Mouse (Mus musculus): ENCODE measurements around the gene Gm13279.
"Not testable (repeated sequence)": the region's sequence is repeated elsewhere in the genome, so short reads cannot be mapped to it uniquely, and the experiment has no call there.

The Gm13279 gene

GRCm38 (mm10) chr4:88797097-88797496 is at the start of gene Gm13279:
TSS of gene Gm13279 (plus strand) at chr4:88797397.
- DNase-seq (ENCODE audit: low read depth, low spot score) = not testable (repeated sequence)

DNA sequence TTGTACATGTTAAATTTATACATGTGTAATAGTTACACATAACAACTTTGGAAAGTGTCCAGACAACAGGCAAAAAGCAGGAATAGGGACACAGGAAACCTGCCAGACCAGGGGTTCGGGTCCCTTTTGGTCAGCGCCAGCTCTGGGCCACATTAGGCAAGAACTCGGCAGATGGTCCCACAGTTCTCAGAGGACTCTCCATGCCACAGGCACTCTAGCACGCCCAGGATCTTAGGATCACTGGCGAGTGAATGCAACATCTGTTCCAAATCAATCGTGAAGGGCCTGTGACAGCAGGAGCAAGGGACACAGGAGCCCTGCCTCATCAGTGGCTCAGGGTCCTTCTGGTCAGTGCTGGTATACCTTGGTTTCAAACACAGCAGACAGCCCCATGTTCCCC is 47.3 kb upstream of the Gm13279 start:
- no peak for DNase-seq (ENCODE audit: low read depth, low spot score)

DNA sequence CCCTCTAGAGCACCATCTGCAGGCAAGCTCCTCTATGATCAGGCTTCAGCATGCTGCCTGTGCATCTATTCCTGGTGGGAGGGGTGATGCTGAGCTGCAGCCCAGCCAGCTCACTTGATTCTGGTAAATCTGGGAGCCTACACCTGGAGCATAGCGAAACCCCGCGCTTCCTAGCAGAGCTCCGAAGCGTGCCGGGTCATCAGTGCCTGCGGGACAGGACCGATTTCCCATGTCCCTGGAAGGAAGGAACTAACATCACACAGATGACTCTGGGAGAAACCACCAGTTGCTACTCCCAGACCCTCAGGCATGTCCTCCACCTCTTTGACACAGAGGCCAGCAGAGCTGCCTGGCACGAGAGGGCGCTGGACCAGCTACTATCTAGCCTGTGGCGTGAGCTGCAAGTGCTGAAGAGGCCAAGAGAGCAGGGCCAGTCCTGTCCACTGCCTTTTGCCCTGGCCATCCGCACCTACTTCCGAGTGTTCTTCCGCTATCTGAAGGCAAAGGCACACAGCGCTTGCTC is 42.3 kb upstream of the Gm13279 start, which contains the start of gene Gm13271:
TSS of gene Gm13271 (plus strand) at position 51 of the 523 bp plus-strand sequence.
- not testable (repeated sequence) for DNase-seq (ENCODE audit: low read depth, low spot score)

- not testable (repeated sequence) for DNase-seq (ENCODE audit: low read depth, low spot score)
These were observed 40.4 kb upstream of the Gm13279 start for GRCm38 (mm10) chr4:88756581-88757513.

GRCm38 (mm10) chr4:88757628-88758031 is 39.6 kb upstream of the Gm13279 start:
- peak; percentile 70 for DNase-seq (ENCODE audit: low read depth, low spot score)

DNA sequence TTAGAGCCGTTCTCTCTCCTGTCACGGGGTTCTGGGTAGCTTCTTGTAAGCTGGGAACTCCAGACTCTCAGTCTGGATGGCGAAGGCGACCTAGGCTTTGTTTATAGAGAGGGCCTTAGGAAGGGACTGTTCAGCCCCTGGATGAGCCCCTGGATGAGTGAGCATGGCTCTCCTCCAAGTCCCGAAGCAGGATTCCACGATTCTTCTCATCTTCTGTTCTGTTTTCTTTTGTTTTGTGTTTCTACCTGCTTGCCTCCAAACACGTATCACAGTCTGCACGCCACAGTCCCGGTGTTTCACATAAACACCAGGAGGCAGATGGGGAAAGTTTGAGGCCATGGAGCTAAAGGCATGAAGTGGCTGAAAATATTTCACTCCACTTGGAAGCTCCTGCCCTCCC is 38.4 kb upstream of the Gm13279 start:
- DNase-seq (ENCODE audit: low read depth, low spot score) = not testable (repeated sequence)

DNA sequence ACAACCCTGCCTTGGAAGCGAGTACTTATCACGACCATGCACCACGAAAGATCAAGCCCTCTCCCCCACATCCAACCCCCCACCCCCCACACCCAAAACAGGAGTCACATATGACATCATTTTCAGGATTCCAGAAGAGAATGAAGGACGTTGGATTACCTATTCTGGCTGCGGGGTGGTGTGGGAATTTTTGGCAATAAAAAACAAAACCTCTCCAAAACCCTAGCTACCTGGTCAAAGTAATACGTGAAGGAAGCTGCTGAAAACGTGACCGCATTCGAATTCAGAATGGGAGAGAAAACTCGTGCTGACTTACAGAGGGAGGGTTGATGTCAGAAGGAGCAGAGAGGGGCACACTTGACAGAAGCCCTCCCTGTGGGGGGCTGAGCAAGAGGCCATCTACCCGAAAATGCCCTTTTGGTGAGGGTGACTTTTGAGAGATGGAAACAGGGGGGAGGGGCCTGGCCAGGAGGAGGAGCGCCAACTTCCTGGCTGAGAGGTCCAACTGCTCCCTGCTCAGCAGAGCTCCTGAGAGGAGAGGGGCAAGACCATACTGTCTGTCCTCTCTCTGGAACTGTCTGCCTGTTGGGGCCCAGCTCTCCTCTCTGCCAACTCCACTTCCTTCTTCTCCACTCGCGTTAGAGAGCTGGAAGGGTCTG is 37.5 kb upstream of the Gm13279 start, which contains the start of gene Gm13283:
TSS of gene Gm13283 (plus strand) at position 510 of the 659 bp plus-strand sequence.
- DNase-seq (ENCODE audit: low read depth, low spot score) = not testable (repeated sequence)

GRCm38 (mm10) chr4:88760431-88760830 is 36.8 kb upstream of the Gm13279 start:
- DNase-seq (ENCODE audit: low read depth, low spot score) = peak; percentile 37

- DNase-seq (ENCODE audit: low read depth, low spot score) = not testable (repeated sequence)
These were observed 35.4 kb upstream of the Gm13279 start for GRCm38 (mm10) chr4:88761776-88762175.

- not testable (repeated sequence) for DNase-seq (ENCODE audit: low read depth, low spot score)
These were observed 34.9 kb upstream of the Gm13279 start for GRCm38 (mm10) chr4:88762341-88762740.

DNA sequence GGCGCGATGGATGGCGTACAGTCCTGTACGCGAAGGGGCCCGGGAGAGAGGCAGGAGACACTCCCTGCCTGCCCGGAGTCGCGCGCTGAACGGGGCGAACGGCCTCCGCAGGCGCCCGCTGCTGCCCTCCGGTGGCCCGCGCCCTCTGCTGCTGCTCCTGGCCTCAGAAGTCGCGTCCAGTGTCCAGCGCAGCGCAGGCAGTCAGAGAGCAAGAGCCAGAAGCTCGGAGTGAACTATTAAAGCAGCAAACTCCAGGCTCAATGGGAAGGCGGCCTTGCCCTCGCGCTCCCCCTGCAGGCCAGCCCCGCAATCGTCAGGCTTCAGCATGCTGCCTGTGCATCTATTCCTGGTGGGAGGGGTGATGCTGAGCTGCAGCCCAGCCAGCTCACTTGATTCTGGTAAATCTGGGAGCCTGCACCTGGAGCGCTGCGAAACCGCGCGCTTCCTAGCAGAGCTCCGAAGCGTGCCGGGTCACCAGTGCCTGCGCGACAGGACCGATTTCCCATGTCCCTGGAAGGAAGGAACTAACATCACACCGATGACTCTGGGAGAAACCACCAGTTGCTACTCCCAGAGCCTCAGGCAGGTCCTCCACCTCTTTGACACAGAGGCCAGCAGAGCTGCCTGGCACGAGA is 33.7 kb upstream of the Gm13279 start:
- DNase-seq (ENCODE audit: low read depth, low spot score) = not testable (repeated sequence)

GRCm38 (mm10) chr4:88773534-88773933 is 23.7 kb upstream of the Gm13279 start, which contains the start of gene Gm13290:
TSS of gene Gm13290 (plus strand) at chr4:88773834.
- DNase-seq (ENCODE audit: low read depth, low spot score) = not testable (repeated sequence)

GRCm38 (mm10) chr4:88776622-88777021 is 20.6 kb upstream of the Gm13279 start, which contains the start of gene Gm13289:
TSS of gene Gm13289 (plus strand) at chr4:88776922.
- DNase-seq (ENCODE audit: low read depth, low spot score) = not testable (repeated sequence)

DNA sequence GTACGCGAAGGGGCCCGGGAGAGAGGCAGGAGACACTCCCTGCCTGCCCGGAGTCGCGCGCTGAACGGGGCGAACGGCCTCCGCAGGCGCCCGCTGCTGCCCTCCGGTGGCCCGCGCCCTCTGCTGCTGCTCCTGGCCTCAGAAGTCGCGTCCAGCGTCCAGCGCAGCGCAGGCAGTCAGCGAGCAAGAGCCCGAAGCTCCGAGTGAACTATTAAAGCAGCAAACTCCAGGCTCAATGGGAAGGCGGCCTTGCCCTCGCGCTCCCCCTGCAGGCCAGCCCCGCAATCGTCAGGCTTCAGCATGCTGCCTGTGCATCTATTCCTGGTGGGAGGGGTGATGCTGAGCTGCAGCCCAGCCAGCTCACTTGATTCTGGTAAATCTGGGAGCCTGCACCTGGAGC is 17.6 kb upstream of the Gm13279 start, which contains the start of gene Gm13272:
TSS of gene Gm13272 (plus strand) at position 301 of the 400 bp plus-strand sequence.
- not testable (repeated sequence) for DNase-seq (ENCODE audit: low read depth, low spot score)

- DNase-seq (ENCODE audit: low read depth, low spot score) = not testable (repeated sequence)
These were observed 16.9 kb upstream of the Gm13279 start for GRCm38 (mm10) chr4:88780320-88780719.

- DNase-seq (ENCODE audit: low read depth, low spot score) = not testable (repeated sequence)
These were observed 15.4 kb upstream of the Gm13279 start, which contains the start of gene Ifnz for GRCm38 (mm10) chr4:88781831-88782230. TSS of gene Ifnz (plus strand) at chr4:88782131.

DNA sequence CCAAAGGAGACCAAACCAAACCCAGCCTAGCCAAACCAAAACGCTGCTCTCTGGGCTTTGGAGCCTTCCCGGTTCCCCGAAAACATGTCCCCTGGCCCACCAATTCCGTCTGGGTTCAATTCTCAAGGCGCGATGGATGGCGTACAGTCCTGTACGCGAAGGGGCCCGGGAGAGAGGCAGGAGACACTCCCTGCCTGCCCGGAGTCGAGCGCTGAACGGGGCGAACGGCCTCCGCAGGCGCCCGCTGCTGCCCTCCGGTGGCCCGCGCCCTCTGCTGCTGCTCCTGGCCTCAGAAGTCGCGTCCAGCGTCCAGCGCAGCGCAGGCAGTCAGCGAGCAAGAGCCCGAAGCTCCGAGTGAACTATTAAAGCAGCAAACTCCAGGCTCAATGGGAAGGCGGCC is 14.9 kb upstream of the Gm13279 start:
- DNase-seq (ENCODE audit: low read depth, low spot score) = not testable (repeated sequence)

- not testable (repeated sequence) for DNase-seq (ENCODE audit: low read depth, low spot score)
These were observed 11.8 kb upstream of the Gm13279 start, which contains the start of gene Gm13276 for GRCm38 (mm10) chr4:88785409-88785808. TSS of gene Gm13276 (plus strand) at chr4:88785709.

GRCm38 (mm10) chr4:88788402-88788801 is 8.8 kb upstream of the Gm13279 start, which contains the start of gene Gm13277:
TSS of gene Gm13277 (plus strand) at chr4:88788632.
- not testable (repeated sequence) for DNase-seq (ENCODE audit: low read depth, low spot score)

- not testable (repeated sequence) for DNase-seq (ENCODE audit: low read depth, low spot score)
These were observed 5.9 kb upstream of the Gm13279 start, which contains the start of gene Gm13278 for GRCm38 (mm10) chr4:88791250-88791649. TSS of gene Gm13278 (plus strand) at chr4:88791550.
